Mouse (Mus musculus) lung, embryonic 16.5 days (tissue): Measurements from ENCODE around the gene Bbof1. TPM values are rescaled to one million over a fixed set of nuclear protein-coding genes. Genes with fewer than 3 reads are reported as not detected.

Source experiments
- ATAC-seq: fragments of 200-750 bp; cut with Nextera tagmentation; 2 replicates; pipeline ENCODE4 v1.8.0; 2017; ENCODE audit warnings: low read depth, mild to moderate bottlenecking, moderate library complexity
- H3K27ac ChIP-seq: fragments of 300-500 bp; sonication (generic); 2 replicates; pipeline ENCODE4 v1.5.1; 2014; ENCODE audit warnings: mild to moderate bottlenecking, control low read depth, low read length
- H3K27me3 ChIP-seq: fragments of 300-500 bp; sonication (generic); 2 replicates; pipeline ENCODE4 v1.6.1; 2014; ENCODE audit warnings: low read depth, low read length, mixed read lengths; ENCODE audit not compliant: control insufficient read depth, insufficient read depth
- H3K36me3 ChIP-seq: fragments of 300-500 bp; sonication (generic); 2 replicates; pipeline ENCODE4 v1.6.1; 2014; ENCODE audit warnings: low read length; ENCODE audit not compliant: control insufficient read depth, insufficient read depth
- H3K4me1 ChIP-seq: fragments of 300-500 bp; sonication (generic); replicated peaks from 2 replicates; pipeline ENCODE4 v1.6.1; 2014; ENCODE audit warnings: low read length, mixed read lengths; ENCODE audit not compliant: control insufficient read depth, insufficient read depth
- H3K4me2 ChIP-seq: fragments of 300-500 bp; sonication (generic); 2 replicates; pipeline ENCODE4 v1.6.1; 2014; ENCODE audit warnings: low read depth, low read length, control low read depth
- H3K4me3 ChIP-seq: fragments of 300-500 bp; sonication (generic); 2 replicates; pipeline ENCODE4 v1.5.1; 2014; ENCODE audit warnings: mild to moderate bottlenecking, low read length, control low read depth
- H3K9ac ChIP-seq: fragments of 300-500 bp; sonication (generic); 2 replicates; pipeline ENCODE4 v1.6.1; 2014; ENCODE audit warnings: low read length, control low read depth
- H3K9me3 ChIP-seq: fragments of 300-500 bp; sonication (generic); 2 replicates; pipeline ENCODE4 v1.6.1; 2016; ENCODE audit warnings: low read length; ENCODE audit not compliant: control insufficient read depth
- WGBS: fragments of 180-500 bp; shearing (Covaris S2); extraction: QIAGEN DNeasy Blood & Tissue Kit; methylation state at CpG from one replicate; pipeline ENCODE4 v1.1.7; 2014; 5-methylcytosine and 5-hydroxymethylcytosine counted together
- polyA plus RNA-seq: library from polyadenylated mRNA; unstranded; fragments of >200 nt; fragmentation: Nextera tagmentation; extraction: Ambion mirVana; gene quantifications from 2 replicates; pipeline ENCODE4 v1.2.1, GENCODE M21; 2015

The Bbof1 gene
- polyA plus RNA-seq, 1 experiment from 2014 or later = 3.5 TPM

DNA sequence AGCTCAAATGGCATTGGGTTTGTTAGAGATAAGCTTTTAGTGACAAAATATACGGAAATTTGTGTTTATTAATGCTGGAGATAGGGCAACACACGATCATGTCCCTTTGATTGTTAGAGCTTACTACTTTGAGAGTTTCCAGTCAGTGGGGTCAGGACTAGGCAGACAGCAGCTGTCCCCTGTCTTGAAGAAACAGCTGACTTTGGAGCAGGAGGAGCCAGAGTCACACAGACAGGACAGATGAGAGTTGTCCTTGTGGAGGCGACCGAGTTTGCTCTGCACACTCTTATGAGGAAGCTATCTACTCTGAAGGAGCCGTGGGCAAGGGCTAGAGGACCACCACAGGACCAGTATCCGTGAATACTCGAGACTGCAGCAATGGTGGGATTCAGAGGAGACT lies 70.1 kb downstream of the Bbof1 start:
- ATAC-seq = no peak
- H3K4me2 ChIP-seq = no peak overlapping the region
- no peak overlapping the region for H3K4me3 ChIP-seq
- H3K36me3 ChIP-seq = 0 out of 2 replicates have a peak, but pooled peaks cover 3% of the 10 kb centered on the region
- H3K9me3 ChIP-seq = no peaks in the 10 kb centered on the region
- H3K4me1 ChIP-seq = no peaks in the 10 kb centered on the region
- H3K27ac ChIP-seq = no peak overlapping the region
- WGBS = 70% methylated on average over 7 of the region's 7 CpGs
- H3K27me3 ChIP-seq = no peaks in the 10 kb centered on the region
- H3K9ac ChIP-seq = no peak overlapping the region

GRCm38 (mm10) chr12:84481251-84481650 lies 72.4 kb downstream of the Bbof1 start:
- H3K27ac ChIP-seq = no peak overlapping the region
- H3K27me3 ChIP-seq = no peaks in the 10 kb centered on the region
- no peak overlapping the region for H3K9ac ChIP-seq
- WGBS = 44% methylated on average over 2 of the region's 2 CpGs
- no peaks in the 10 kb centered on the region for H3K4me1 ChIP-seq
- no peaks in the 10 kb centered on the region for H3K9me3 ChIP-seq
- no peak overlapping the region for H3K4me2 ChIP-seq
- H3K36me3 ChIP-seq = 0 out of 2 replicates have a peak, but pooled peaks cover 3% of the 10 kb centered on the region
- ATAC-seq = no peak
- H3K4me3 ChIP-seq = no peak overlapping the region

DNA sequence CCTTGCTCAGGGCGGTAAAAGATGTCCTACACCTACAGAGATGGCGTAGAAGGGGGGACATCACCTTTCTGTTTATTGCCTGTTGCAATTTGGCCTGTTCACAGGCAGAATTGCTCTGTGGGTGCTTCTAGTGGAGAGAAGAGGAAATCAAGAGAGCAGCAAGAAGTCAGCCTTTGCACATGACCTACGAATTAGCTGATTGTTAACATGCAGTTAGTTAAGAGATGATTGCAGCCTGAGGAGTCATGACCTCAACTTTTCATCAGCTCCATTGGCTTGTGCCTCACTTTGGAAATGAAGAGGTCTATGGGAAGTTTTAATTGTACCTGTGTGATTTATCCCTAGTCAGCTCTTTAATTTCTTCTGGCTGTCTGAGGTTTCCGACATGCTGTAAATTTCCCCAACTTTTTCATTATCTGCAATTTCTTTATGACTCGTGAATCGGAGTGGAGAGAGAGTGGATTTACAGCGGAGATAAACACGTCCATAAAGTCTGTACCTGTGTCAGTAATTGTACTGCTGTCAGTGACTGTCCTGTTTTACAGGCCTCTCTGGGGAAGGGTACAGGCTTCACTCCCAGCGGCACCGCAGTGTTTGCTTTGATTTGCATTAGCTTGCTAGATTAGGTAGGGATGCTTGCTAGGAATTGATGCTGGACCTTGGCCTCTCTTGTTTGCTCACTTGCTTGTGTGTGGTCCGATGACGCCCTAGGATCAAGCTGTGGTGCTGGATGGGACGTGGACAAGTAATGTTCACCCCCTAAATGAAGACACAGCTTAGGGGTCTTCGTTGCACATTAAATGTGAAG lies 74.1 kb downstream of the Bbof1 start:
- peaks cover 3% of the 10 kb centered on the region; the same call in 1 of the 2 replicates for H3K4me1 ChIP-seq
- H3K4me3 ChIP-seq = no peak overlapping the region
- H3K9ac ChIP-seq = no peak overlapping the region
- no peak overlapping the region for H3K27ac ChIP-seq
- WGBS = 77% methylated on average over 14 of the region's 14 CpGs
- H3K9me3 ChIP-seq = no peaks in the 10 kb centered on the region
- no peaks in the 10 kb centered on the region for H3K27me3 ChIP-seq
- H3K4me2 ChIP-seq = no peak overlapping the region
- 0 out of 2 replicates have a peak, but pooled peaks cover 3% of the 10 kb centered on the region for H3K36me3 ChIP-seq
- ATAC-seq = no peak

- WGBS = 18% methylated on average over 8 of the region's 8 CpGs
- peak; percentile 28; the same call in 1 of the 2 replicates for ATAC-seq
- no peak overlapping the region for H3K4me3 ChIP-seq
- no peak overlapping the region for H3K4me2 ChIP-seq
- no peaks in the 10 kb centered on the region for H3K27me3 ChIP-seq
- H3K27ac ChIP-seq = no peak overlapping the region
- no peak overlapping the region for H3K9ac ChIP-seq
- H3K36me3 ChIP-seq = no peaks in the 10 kb centered on the region
- H3K4me1 ChIP-seq = peaks cover 12% of the 10 kb centered on the region
- H3K9me3 ChIP-seq = no peaks in the 10 kb centered on the region
Observed at GRCm38 (mm10) chr12:84487324-84488056, 78.6 kb downstream of the Bbof1 start.

Other genes with a start within 250 kb of the Bbof1 start
- gene Elmsan1, start 190.2 kb upstream of the Bbof1 start, polyA plus RNA-seq = 11.1 and 12.1 TPM in 2 replicates
- 29.1 and 31.3 TPM in 2 replicates for gene Ptgr2, start 123.8 kb upstream of the Bbof1 start, polyA plus RNA-seq
- 75.8 and 93.8 TPM in 2 replicates for gene Zfp410, start 92.2 kb upstream of the Bbof1 start, polyA plus RNA-seq
- gene Coq6, start 47.4 kb upstream of the Bbof1 start, polyA plus RNA-seq = 43.7 and 48.5 TPM in 2 replicates
- gene Fam161b, start 47.2 kb upstream of the Bbof1 start, polyA plus RNA-seq = 5.2 and 5.6 TPM in 2 replicates
- gene Entpd5, start within 50 bp of the Bbof1 start, polyA plus RNA-seq = 19.1 and 20.4 TPM in 2 replicates
- gene Rnf113a2, start 8.1 kb downstream of the Bbof1 start, polyA plus RNA-seq = 22.8 and 25.1 TPM in 2 replicates
- 54.4 and 56.9 TPM in 2 replicates for gene Aldh6a1, start 41.9 kb downstream of the Bbof1 start, polyA plus RNA-seq
- 21.7 and 23.5 TPM in 2 replicates for gene Lin52, start 42.4 kb downstream of the Bbof1 start, polyA plus RNA-seq
- gene Vsx2, start 160.7 kb downstream of the Bbof1 start, polyA plus RNA-seq = not detected in 2 replicates
- 14.5 and 14.8 TPM in 2 replicates for gene Abcd4, start 208.3 kb downstream of the Bbof1 start, polyA plus RNA-seq
- gene Vrtn, start 231.9 kb downstream of the Bbof1 start, polyA plus RNA-seq = not detected in 2 replicates